14 mouse cellular contexts compared by ENCODE assay signal in the genomic region with DNA sequence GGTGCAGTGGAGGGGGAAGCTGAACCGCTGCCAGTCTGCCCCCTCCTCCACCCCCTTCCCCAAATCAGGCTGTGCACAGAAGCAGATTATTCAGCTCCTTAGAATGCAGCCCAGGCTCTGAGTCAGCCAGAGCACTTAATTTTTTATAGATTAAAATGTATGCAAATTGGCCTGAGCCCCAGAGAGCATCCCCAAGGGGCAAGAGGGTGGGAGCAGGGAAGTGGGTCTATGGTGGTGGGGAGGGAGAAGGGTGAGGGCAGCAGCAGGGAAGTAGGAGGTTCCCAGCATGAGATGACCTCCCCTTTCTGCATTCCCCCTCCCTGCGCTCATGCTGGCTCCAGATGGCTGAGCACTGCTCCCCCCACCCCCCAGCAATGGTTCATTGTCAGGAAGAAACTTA. TPM values are rescaled to one million over a fixed set of nuclear protein-coding genes. Genes with fewer than 3 reads are reported as not detected.
A peak's percentile ranks its signal among the peaks of the same experiment; 100 is the strongest.
DNase-seq lines count a peak whose midpoint lies in the region; ATAC-seq and TF ChIP-seq lines count a peak whose summit lies in the region.
"Had no signal": no experiment of that assay in that cellular context is flagged by ENCODE, and none has a peak within 500 bp of the region (broad histone marks: within the 10 kb centered on the region; RNA-seq: fewer than 3 reads in every experiment).

No protein-coding gene starts in this region.

- H3K27ac ChIP-seq in embryonic facial prominence, embryonic 13.5 days: no peak overlapping the region
- H3K27ac ChIP-seq in embryonic facial prominence, embryonic 10.5 days (replicated peaks): no peak overlapping the region
- H3K27ac ChIP-seq in left cerebral cortex, adult 2 months: peak overlapping the region; percentile 84
- peak overlapping the region; percentile 23; the same call in 1 of the 2 replicates for H3K27ac ChIP-seq in midbrain, embryonic 15.5 days
- no peak overlapping the region for H3K27ac ChIP-seq in kidney, adult 2 months (ENCODE audit: insufficient read depth, low read depth, low read length)
- H3K27ac ChIP-seq: limb, embryonic 15.5 days had no signal

- ATAC-seq in embryonic facial prominence, embryonic 13.5 days (ENCODE audit: insufficient number of reproducible peaks, insufficient read depth, low FRiP score, low TSS enrichment, low read depth): no peak
- no peak for ATAC-seq in midbrain, embryonic 15.5 days (replicated peaks)
- ATAC-seq: inflammation-experienced regulatory T-cells, adult 6 months had no signal

- DNase-seq in embryonic facial prominence, embryonic 10.5 days (ENCODE audit: low spot score): no peak
- DNase-seq in left cerebral cortex, adult 2 months (ENCODE audit: extremely low spot score in 1 of 2, low spot score in 2 of 2): peak; percentile 46 to 48
- no peak for DNase-seq in left cerebral cortex, adult 9 months (ENCODE audit: low spot score in 2 of 2)
- DNase-seq in brain, adult 2 months (ENCODE audit: low read depth, low spot score): peak; percentile 80
- no peak for DNase-seq in lung, postnatal 14 days
- DNase-seq in kidney, adult 2 months: no peak
- DNase-seq: cerebellum, adult 18-20 months; heart, adult 11 months; lung, adult 18-20 months had no signal

- H3K9me3 ChIP-seq in embryonic facial prominence, embryonic 13.5 days: no peaks in the 10 kb centered on the region
- H3K9me3 ChIP-seq in embryonic facial prominence, embryonic 10.5 days: no peaks in the 10 kb centered on the region
- no peaks in the 10 kb centered on the region for H3K9me3 ChIP-seq in midbrain, embryonic 15.5 days
- H3K9me3 ChIP-seq: G1E; limb, embryonic 15.5 days had no signal

- no peak overlapping the region for H3K4me2 ChIP-seq in embryonic facial prominence, embryonic 13.5 days
- H3K4me2 ChIP-seq in midbrain, embryonic 15.5 days: no peak overlapping the region; the same call in 1 of the 2 replicates
- H3K4me2 ChIP-seq: limb, embryonic 15.5 days had no signal

- peaks cover 48% of the 10 kb centered on the region for H3K36me3 ChIP-seq in embryonic facial prominence, embryonic 13.5 days
- H3K36me3 ChIP-seq in embryonic facial prominence, embryonic 10.5 days (replicated peaks): peaks cover 62% of the 10 kb centered on the region
- H3K36me3 ChIP-seq in midbrain, embryonic 15.5 days (replicated peaks): no peaks in the 10 kb centered on the region
- H3K36me3 ChIP-seq in kidney, adult 2 months (ENCODE audit: control insufficient read depth, insufficient read depth, low read length): no peaks in the 10 kb centered on the region

- intact Hi-C loops in left cerebral cortex, adult 2 months (cut with DNase I): loop anchor here (1.0 to 10.0 kb wide), 3 partner anchors 16 to 390 kb away; no protein-coding TSS in a partner anchor

- no peak overlapping the region for H3K4me3 ChIP-seq in embryonic facial prominence, embryonic 13.5 days
- H3K4me3 ChIP-seq in embryonic facial prominence, embryonic 10.5 days: no peak overlapping the region
- no peak overlapping the region for H3K4me3 ChIP-seq in left cerebral cortex, adult 2 months
- no peak overlapping the region for H3K4me3 ChIP-seq in midbrain, embryonic 15.5 days
- no peak overlapping the region for H3K4me3 ChIP-seq in kidney, adult 2 months (ENCODE audit: insufficient read depth, low read depth, low read length)
- H3K4me3 ChIP-seq: limb, embryonic 15.5 days had no signal

- TF ChIP-seq POLR2A in kidney, adult 2 months (IDR thresholded peaks at IDR 0.05; ENCODE audit: low read depth, low read length): no peak

- H3K27me3 ChIP-seq in embryonic facial prominence, embryonic 13.5 days: no peaks in the 10 kb centered on the region
- H3K27me3 ChIP-seq in embryonic facial prominence, embryonic 10.5 days (replicated peaks; ENCODE audit: low read depth, poor library complexity, severe bottlenecking): no peaks in the 10 kb centered on the region
- H3K27me3 ChIP-seq in midbrain, embryonic 15.5 days (replicated peaks): no peaks in the 10 kb centered on the region
- H3K27me3 ChIP-seq in kidney, adult 2 months (replicated peaks; ENCODE audit: control insufficient read depth, insufficient read depth, low read length): no peaks in the 10 kb centered on the region
- H3K27me3 ChIP-seq: limb, embryonic 15.5 days had no signal

- no peak for TF ChIP-seq CTCF in left cerebral cortex, adult 2 months (IDR thresholded peaks at IDR 0.05)
- TF ChIP-seq CTCF in kidney, adult 2 months (conservative IDR thresholded peaks at IDR 0.05; ENCODE audit: insufficient read depth, insufficient read length, low read depth, low read length): no peak

- peaks cover 17% of the 10 kb centered on the region for H3K4me1 ChIP-seq in embryonic facial prominence, embryonic 13.5 days
- peaks cover 14% of the 10 kb centered on the region for H3K4me1 ChIP-seq in embryonic facial prominence, embryonic 10.5 days
- peaks cover 19% of the 10 kb centered on the region for H3K4me1 ChIP-seq in midbrain, embryonic 15.5 days
- H3K4me1 ChIP-seq in kidney, adult 2 months (ENCODE audit: control insufficient read depth, insufficient read depth, low read length): no peaks in the 10 kb centered on the region; the same call in 1 of the 2 replicates

- H3K9ac ChIP-seq in embryonic facial prominence, embryonic 13.5 days: 0 out of 2 replicates have a peak overlapping the region, but pooled peaks have one; percentile 17
- no peak overlapping the region for H3K9ac ChIP-seq in midbrain, embryonic 15.5 days
- H3K9ac ChIP-seq: limb, embryonic 15.5 days had no signal

- WGBS in embryonic facial prominence, embryonic 13.5 days: 58% methylated on average over 2 of the region's 2 CpGs
- 73% methylated on average over 2 of the region's 2 CpGs for WGBS in embryonic facial prominence, embryonic 10.5 days
- 32% methylated on average over 1 of the region's 2 CpGs for WGBS in midbrain, embryonic 15.5 days
- WGBS in kidney, adult 2 months: 59% methylated on average over 2 of the region's 2 CpGs

RNA-seq across cellular contexts. Expression of a gene that starts 6.1 kb away (rescaled TPM):
- 20.8 and 24.5 TPM in 2 replicates for polyA plus RNA-seq in embryonic facial prominence, embryonic 13.5 days (2015; fragmentation: Nextera tagmentation; extraction: Ambion mirVana)
- polyA plus RNA-seq in embryonic facial prominence, embryonic 10.5 days (2016; fragmentation: Nextera tagmentation; extraction: Ambion mirVana): 24.9 and 29.2 TPM in 2 replicates
- total RNA-seq in left cerebral cortex, adult 2 months (2021): 10 to 100 TPM; 27.9 to 28.9 TPM
- polyA plus RNA-seq in midbrain, embryonic 15.5 days (2015; fragmentation: Nextera tagmentation; extraction: Ambion mirVana): 13.1 and 14.0 TPM in 2 replicates
- polyA plus RNA-seq in kidney, adult 2 months (2012; rRNA removed): 40.2 and 46.7 TPM in 2 replicates

RNA-seq across cellular contexts. Expression of a gene that starts 6.4 kb away (rescaled TPM):
- 28.7 and 30.4 TPM in 2 replicates for polyA plus RNA-seq in embryonic facial prominence, embryonic 13.5 days (2015; fragmentation: Nextera tagmentation; extraction: Ambion mirVana)
- 35.4 and 36.7 TPM in 2 replicates for polyA plus RNA-seq in embryonic facial prominence, embryonic 10.5 days (2016; fragmentation: Nextera tagmentation; extraction: Ambion mirVana)
- total RNA-seq in left cerebral cortex, adult 2 months (2021): 10 to 100 TPM; 12.1 to 12.7 TPM
- 15.4 and 18.3 TPM in 2 replicates for polyA plus RNA-seq in midbrain, embryonic 15.5 days (2015; fragmentation: Nextera tagmentation; extraction: Ambion mirVana)
- 18.6 and 33.7 TPM in 2 replicates for polyA plus RNA-seq in kidney, adult 2 months (2012; rRNA removed)

RNA-seq across cellular contexts. Expression of a gene that starts 8.6 kb away (rescaled TPM):
- 6.0 and 7.1 TPM in 2 replicates for polyA plus RNA-seq in embryonic facial prominence, embryonic 13.5 days (2015; fragmentation: Nextera tagmentation; extraction: Ambion mirVana)
- 1.5 and 2.1 TPM in 2 replicates for polyA plus RNA-seq in embryonic facial prominence, embryonic 10.5 days (2016; fragmentation: Nextera tagmentation; extraction: Ambion mirVana)
- total RNA-seq in left cerebral cortex, adult 2 months (2021): 10 to 100 TPM; 89.0 to 99.0 TPM
- polyA plus RNA-seq in midbrain, embryonic 15.5 days (2015; fragmentation: Nextera tagmentation; extraction: Ambion mirVana): 15.7 and 18.3 TPM in 2 replicates
- 11.3 and 12.7 TPM in 2 replicates for polyA plus RNA-seq in kidney, adult 2 months (2012; rRNA removed)
- total RNA-seq: G1E had no signal
- polyA plus RNA-seq: G1E had no signal

RNA-seq across cellular contexts. Expression of a gene that starts 15.7 kb away (rescaled TPM):
- 8.2 and 9.7 TPM in 2 replicates for polyA plus RNA-seq in embryonic facial prominence, embryonic 13.5 days (2015; fragmentation: Nextera tagmentation; extraction: Ambion mirVana)
- polyA plus RNA-seq in embryonic facial prominence, embryonic 10.5 days (2016; fragmentation: Nextera tagmentation; extraction: Ambion mirVana): 0.23 and 1.3 TPM in 2 replicates
- 1 to 10 TPM; 3.3 to 3.9 TPM for total RNA-seq in left cerebral cortex, adult 2 months (2021)
- 2.8 and 3.2 TPM in 2 replicates for polyA plus RNA-seq in midbrain, embryonic 15.5 days (2015; fragmentation: Nextera tagmentation; extraction: Ambion mirVana)
- polyA plus RNA-seq in kidney, adult 2 months (2012; rRNA removed): 8.6 and 12.6 TPM in 2 replicates

Comparison
In these comparisons a context has a peak if more than half of its experiments do, and no peak if none do; other contexts are left out.
1. DNase-seq: peak in left cerebral cortex, adult 2 months (2 of 2) and brain, adult 2 months (single experiment); none in embryonic facial prominence, embryonic 10.5 days (single experiment), left cerebral cortex, adult 9 months (0 of 2), lung, postnatal 14 days (single experiment) and kidney, adult 2 months (single experiment).
2. H3K27ac ChIP-seq: peak in left cerebral cortex, adult 2 months (single experiment) and midbrain, embryonic 15.5 days (single experiment); none in embryonic facial prominence, embryonic 13.5 days (single experiment), embryonic facial prominence, embryonic 10.5 days (single experiment) and kidney, adult 2 months (single experiment).